Mouse (Mus musculus) ES-Bruce4 (cell line): ENCODE results near the gene Zfp280b. TPM values are rescaled to one million over a fixed set of nuclear protein-coding genes. Genes with fewer than 3 reads are reported as not detected.

Experiments
- H3K27ac ChIP-seq: 2 replicates; pipeline ENCODE4 v1.5.1; 2012; ENCODE audit warnings: low read length, inconsistent platforms; ENCODE audit not compliant: insufficient read depth
- H3K27me3 ChIP-seq: 2 replicates; pipeline ENCODE4 v1.6.1; 2012; ENCODE audit warnings: mild to moderate bottlenecking, low read length, inconsistent platforms; ENCODE audit not compliant: control insufficient read depth, poor library complexity, insufficient read depth, severe bottlenecking
- H3K36me3 ChIP-seq: 2 replicates; pipeline ENCODE4 v1.6.1; 2012; ENCODE audit warnings: inconsistent platforms, mild to moderate bottlenecking, low read length, moderate library complexity; ENCODE audit not compliant: control insufficient read depth, poor library complexity, insufficient read depth, severe bottlenecking
- H3K4me1 ChIP-seq: one replicate; pipeline ENCODE4 v1.8.1; 2011; ENCODE audit warnings: low read length; ENCODE audit not compliant: control insufficient read depth, insufficient read depth
- H3K4me3 ChIP-seq: 2 replicates; pipeline ENCODE4 v1.5.1; 2011; ENCODE audit warnings: low read depth, mild to moderate bottlenecking, low read length
- H3K9ac ChIP-seq: 2 replicates; pipeline ENCODE4 v1.6.1; 2012; ENCODE audit warnings: low read depth, mild to moderate bottlenecking, inconsistent platforms; ENCODE audit not compliant: poor library complexity, severe bottlenecking
- H3K9me3 ChIP-seq: replicated peaks from 2 replicates; pipeline ENCODE4 v1.6.1; 2012; ENCODE audit warnings: mild to moderate bottlenecking, low read length, inconsistent platforms; ENCODE audit not compliant: control insufficient read depth, poor library complexity, insufficient read depth, severe bottlenecking
- CTCF ChIP-seq: IDR thresholded peaks from one replicate; pipeline ENCODE4 v1.8.1; 2011; ENCODE audit warnings: low read depth, low read length
- EP300 ChIP-seq: IDR thresholded peaks from 2 replicates; pipeline ENCODE4 v1.6.1; 2011; ENCODE audit warnings: low read depth, low read length; ENCODE audit not compliant: insufficient read depth
- POLR2A ChIP-seq: IDR thresholded peaks from one replicate; pipeline ENCODE4 v1.8.1; 2011; ENCODE audit warnings: low read length; ENCODE audit not compliant: insufficient read depth
- polyA plus RNA-seq: library from polyadenylated mRNA; stranded (reverse); fragments of >200 nt; gene quantifications from 2 replicates; pipeline ENCODE4 v1.2.4, GENCODE M21; 2011; ENCODE audit warnings: low read depth; ENCODE audit not compliant: missing spikeins, insufficient read depth, insufficient read length

Gene Zfp280b
- polyA plus RNA-seq, 1 experiment = 63.2 TPM

GRCm38 (mm10) chr10:76027127-76028015 is 5.1 kb upstream of the Zfp280b start:
- TF ChIP-seq CTCF (no peak), EP300 (no peak), POLR2A (no peak)
- H3K36me3 ChIP-seq = no peaks in the 10 kb centered on the region
- H3K9ac ChIP-seq = peak overlapping the region; percentile 83
- peak overlapping the region; percentile 63 for H3K4me3 ChIP-seq
- H3K9me3 ChIP-seq = peaks cover 11% of the 10 kb centered on the region
- peak overlapping the region; percentile 97 for H3K27ac ChIP-seq
- H3K4me1 ChIP-seq = peaks cover 1% of the 10 kb centered on the region
- no peaks in the 10 kb centered on the region for H3K27me3 ChIP-seq

- H3K9ac ChIP-seq = peak overlapping the region; percentile 83; the same call in 1 of the 2 replicates
- peaks cover 11% of the 10 kb centered on the region for H3K9me3 ChIP-seq
- no peaks in the 10 kb centered on the region for H3K36me3 ChIP-seq
- H3K4me1 ChIP-seq = peaks cover 1% of the 10 kb centered on the region
- TF ChIP-seq POLR2A = no peak
- TF ChIP-seq EP300 = peak; percentile 77
- no peak for TF ChIP-seq CTCF
- H3K27ac ChIP-seq = peak overlapping the region; percentile 97
- H3K4me3 ChIP-seq = peak overlapping the region; percentile 63
- no peaks in the 10 kb centered on the region for H3K27me3 ChIP-seq
Measured at GRCm38 (mm10) chr10:76028016-76028366, 4.5 kb upstream of the Zfp280b start.

GRCm38 (mm10) chr10:76028396-76028795 is 4.1 kb upstream of the Zfp280b start:
- peaks cover 1% of the 10 kb centered on the region for H3K4me1 ChIP-seq
- H3K27ac ChIP-seq = peak overlapping the region; percentile 90
- peaks cover 11% of the 10 kb centered on the region for H3K9me3 ChIP-seq
- TF ChIP-seq EP300 (no peak), CTCF (no peak), POLR2A (no peak)
- no peaks in the 10 kb centered on the region for H3K36me3 ChIP-seq
- no peaks in the 10 kb centered on the region for H3K27me3 ChIP-seq
- H3K9ac ChIP-seq = peak overlapping the region; percentile 59; the same call in 1 of the 2 replicates
- no peak overlapping the region; the same call in 1 of the 2 replicates for H3K4me3 ChIP-seq

GRCm38 (mm10) chr10:76029276-76029675 is 3.2 kb upstream of the Zfp280b start:
- Histone ChIP-seq H3K36me3 (peaks cover 2% of the 10 kb centered on the region), H3K27ac (peak overlapping the region; percentile 90), H3K4me1 (peaks cover 1% of the 10 kb centered on the region), H3K9ac (peak overlapping the region; percentile 59; the same call in 1 of the 2 replicates), H3K27me3 (no peaks in the 10 kb centered on the region), H3K4me3 (no peak overlapping the region; the same call in 1 of the 2 replicates), H3K9me3 (peaks cover 11% of the 10 kb centered on the region)
- TF ChIP-seq CTCF (no peak), POLR2A (no peak), EP300 (peak; percentile 99)

- Histone ChIP-seq H3K9me3 (no peaks in the 10 kb centered on the region), H3K4me3 (peak overlapping the region; percentile 41), H3K27ac (peak overlapping the region; percentile 92), H3K36me3 (peaks cover 11% of the 10 kb centered on the region), H3K27me3 (no peaks in the 10 kb centered on the region), H3K9ac (peak overlapping the region; percentile 29), H3K4me1 (peaks cover 1% of the 10 kb centered on the region)
- TF ChIP-seq POLR2A (no peak), EP300 (peak; percentile 42; the same call in 1 of the 2 replicates)
Measured at GRCm38 (mm10) chr10:76030496-76030895, 2.0 kb upstream of the Zfp280b start.
